Mouse (Mus musculus): Measurements from ENCODE around the gene St6galnac5. TPM values are rescaled to one million over a fixed set of nuclear protein-coding genes. Genes with fewer than 3 reads are reported as not detected.

St6galnac5 gene
- polyA plus RNA-seq, 1 experiment from 2014 or later = 0.12 TPM

- H3K27me3 ChIP-seq (ENCODE audit: control insufficient read depth, insufficient read depth, low read length) = no peaks in the 10 kb centered on the region
- no peaks in the 10 kb centered on the region for H3K9me3 ChIP-seq (ENCODE audit: control insufficient read depth, low read length)
- H3K4me3 ChIP-seq (ENCODE audit: control insufficient read depth in 1 of 2, insufficient read depth in 1 of 2, low read depth in 1 of 2, low read length in 2 of 2) = no peak overlapping the region
- ATAC-seq (ENCODE audit: insufficient number of reproducible peaks, insufficient read depth, low FRiP score, low read depth) = no peak
- WGBS = 86% methylated on average over 5 of the region's 5 CpGs
- no peak overlapping the region for H3K4me2 ChIP-seq (ENCODE audit: low read length)
- no peak overlapping the region for H3K9ac ChIP-seq (ENCODE audit: low read length)
- H3K27ac ChIP-seq (replicated peaks in 1 of 2; ENCODE audit: control insufficient read depth in 1 of 2, insufficient read depth in 1 of 2, low read depth in 2 of 2, low read length in 2 of 2) = no peak overlapping the region
- no peaks in the 10 kb centered on the region for H3K36me3 ChIP-seq (ENCODE audit: control insufficient read depth, insufficient read depth, low read length)
- no peaks in the 10 kb centered on the region for H3K4me1 ChIP-seq (ENCODE audit: control insufficient read depth in 2 of 2, insufficient read depth in 2 of 2, low read length in 2 of 2)
Observed at GRCm38 (mm10) chr3:152897196-152897595, 84.8 kb downstream of the St6galnac5 start.

GRCm38 (mm10) chr3:152896111-152896510, 85.9 kb downstream of the St6galnac5 start:
- Histone ChIP-seq H3K27ac (replicated peaks in 1 of 2; ENCODE audit: control insufficient read depth in 1 of 2, insufficient read depth in 1 of 2, low read depth in 2 of 2, low read length in 2 of 2) (no peak overlapping the region), H3K36me3 (ENCODE audit: control insufficient read depth, insufficient read depth, low read length) (no peaks in the 10 kb centered on the region), H3K4me2 (ENCODE audit: low read length) (no peak overlapping the region), H3K9me3 (ENCODE audit: control insufficient read depth, low read length) (no peaks in the 10 kb centered on the region), H3K4me3 (ENCODE audit: control insufficient read depth in 1 of 2, insufficient read depth in 1 of 2, low read depth in 1 of 2, low read length in 2 of 2) (no peak overlapping the region), H3K27me3 (ENCODE audit: control insufficient read depth, insufficient read depth, low read length) (no peaks in the 10 kb centered on the region), H3K9ac (ENCODE audit: low read length) (no peak overlapping the region), H3K4me1 (ENCODE audit: control insufficient read depth in 2 of 2, insufficient read depth in 2 of 2, low read length in 2 of 2) (no peaks in the 10 kb centered on the region)
- 63% methylated on average over 3 of the region's 3 CpGs for WGBS
- no peak for ATAC-seq (ENCODE audit: insufficient number of reproducible peaks, insufficient read depth, low FRiP score, low read depth)

- no peak overlapping the region for H3K27ac ChIP-seq (replicated peaks in 1 of 2; ENCODE audit: control insufficient read depth in 1 of 2, insufficient read depth in 1 of 2, low read depth in 2 of 2, low read length in 2 of 2)
- no peak overlapping the region for H3K4me2 ChIP-seq (ENCODE audit: low read length)
- H3K4me3 ChIP-seq (ENCODE audit: control insufficient read depth in 1 of 2, insufficient read depth in 1 of 2, low read depth in 1 of 2, low read length in 2 of 2) = no peak overlapping the region
- no peaks in the 10 kb centered on the region for H3K4me1 ChIP-seq (ENCODE audit: control insufficient read depth in 2 of 2, insufficient read depth in 2 of 2, low read length in 2 of 2)
- no peaks in the 10 kb centered on the region for H3K36me3 ChIP-seq (ENCODE audit: control insufficient read depth, insufficient read depth, low read length)
- no peak for ATAC-seq (ENCODE audit: insufficient number of reproducible peaks, insufficient read depth, low FRiP score, low read depth)
- no peaks in the 10 kb centered on the region for H3K27me3 ChIP-seq (ENCODE audit: control insufficient read depth, insufficient read depth, low read length)
- 49% methylated on average over 4 of the region's 4 CpGs for WGBS
- H3K9me3 ChIP-seq (ENCODE audit: control insufficient read depth, low read length) = no peaks in the 10 kb centered on the region
- H3K9ac ChIP-seq (ENCODE audit: low read length) = no peak overlapping the region
Observed at GRCm38 (mm10) chr3:152894935-152895334, 87.1 kb downstream of the St6galnac5 start.

GRCm38 (mm10) chr3:152888116-152888515, 93.9 kb downstream of the St6galnac5 start:
- H3K9me3 ChIP-seq (ENCODE audit: control insufficient read depth, low read length) = no peaks in the 10 kb centered on the region
- H3K4me3 ChIP-seq (ENCODE audit: control insufficient read depth in 1 of 2, insufficient read depth in 1 of 2, low read depth in 1 of 2, low read length in 2 of 2) = no peak overlapping the region
- H3K36me3 ChIP-seq (ENCODE audit: control insufficient read depth, insufficient read depth, low read length) = no peaks in the 10 kb centered on the region
- H3K27me3 ChIP-seq (ENCODE audit: control insufficient read depth, insufficient read depth, low read length) = no peaks in the 10 kb centered on the region
- WGBS = 65% methylated on average over 7 of the region's 7 CpGs
- no peak for ATAC-seq (ENCODE audit: insufficient number of reproducible peaks, insufficient read depth, low FRiP score, low read depth)
- no peak overlapping the region for H3K9ac ChIP-seq (ENCODE audit: low read length)
- no peak overlapping the region for H3K4me2 ChIP-seq (ENCODE audit: low read length)
- H3K4me1 ChIP-seq (ENCODE audit: control insufficient read depth in 2 of 2, insufficient read depth in 2 of 2, low read length in 2 of 2) = peaks cover 6 to 8% of the 10 kb centered on the region in 2 experiments
- no peak overlapping the region for H3K27ac ChIP-seq (replicated peaks in 1 of 2; ENCODE audit: control insufficient read depth in 1 of 2, insufficient read depth in 1 of 2, low read depth in 2 of 2, low read length in 2 of 2)

GRCm38 (mm10) chr3:152886749-152887148, 95.3 kb downstream of the St6galnac5 start:
- peaks cover 6 to 8% of the 10 kb centered on the region in 2 experiments for H3K4me1 ChIP-seq (ENCODE audit: control insufficient read depth in 2 of 2, insufficient read depth in 2 of 2, low read length in 2 of 2)
- no peaks in the 10 kb centered on the region for H3K36me3 ChIP-seq (ENCODE audit: control insufficient read depth, insufficient read depth, low read length)
- no peak overlapping the region for H3K27ac ChIP-seq (replicated peaks in 1 of 2; ENCODE audit: control insufficient read depth in 1 of 2, insufficient read depth in 1 of 2, low read depth in 2 of 2, low read length in 2 of 2)
- H3K27me3 ChIP-seq (ENCODE audit: control insufficient read depth, insufficient read depth, low read length) = no peaks in the 10 kb centered on the region
- H3K4me2 ChIP-seq (ENCODE audit: low read length) = no peak overlapping the region
- H3K9ac ChIP-seq (ENCODE audit: low read length) = no peak overlapping the region
- no peaks in the 10 kb centered on the region for H3K9me3 ChIP-seq (ENCODE audit: control insufficient read depth, low read length)
- H3K4me3 ChIP-seq (ENCODE audit: control insufficient read depth in 1 of 2, insufficient read depth in 1 of 2, low read depth in 1 of 2, low read length in 2 of 2) = no peak overlapping the region
- ATAC-seq (ENCODE audit: insufficient number of reproducible peaks, insufficient read depth, low FRiP score, low read depth) = no peak

GRCm38 (mm10) chr3:152883556-152883955, 98.5 kb downstream of the St6galnac5 start:
- H3K27ac ChIP-seq (replicated peaks in 1 of 2; ENCODE audit: control insufficient read depth in 1 of 2, insufficient read depth in 1 of 2, low read depth in 2 of 2, low read length in 2 of 2) = no peak overlapping the region
- peaks cover 6 to 8% of the 10 kb centered on the region in 2 experiments for H3K4me1 ChIP-seq (ENCODE audit: control insufficient read depth in 2 of 2, insufficient read depth in 2 of 2, low read length in 2 of 2)
- WGBS = 69% methylated on average over 3 of the region's 3 CpGs
- H3K9ac ChIP-seq (ENCODE audit: low read length) = no peak overlapping the region
- no peaks in the 10 kb centered on the region for H3K9me3 ChIP-seq (ENCODE audit: control insufficient read depth, low read length)
- no peak for ATAC-seq (ENCODE audit: insufficient number of reproducible peaks, insufficient read depth, low FRiP score, low read depth)
- no peak overlapping the region for H3K4me3 ChIP-seq (ENCODE audit: control insufficient read depth in 1 of 2, insufficient read depth in 1 of 2, low read depth in 1 of 2, low read length in 2 of 2)
- no peaks in the 10 kb centered on the region for H3K36me3 ChIP-seq (ENCODE audit: control insufficient read depth, insufficient read depth, low read length)
- H3K27me3 ChIP-seq (ENCODE audit: control insufficient read depth, insufficient read depth, low read length) = no peaks in the 10 kb centered on the region
- peak overlapping the region; percentile 43 for H3K4me2 ChIP-seq (ENCODE audit: low read length)

GRCm38 (mm10) chr3:152881706-152882105, 100.3 kb downstream of the St6galnac5 start:
- no peak overlapping the region for H3K27ac ChIP-seq (replicated peaks in 1 of 2; ENCODE audit: control insufficient read depth in 1 of 2, insufficient read depth in 1 of 2, low read depth in 2 of 2, low read length in 2 of 2)

GRCm38 (mm10) chr3:152880121-152880835, 101.8 kb downstream of the St6galnac5 start:
- Histone ChIP-seq H3K9ac (ENCODE audit: low read length) (no peak overlapping the region), H3K36me3 (ENCODE audit: control insufficient read depth, insufficient read depth, low read length) (no peaks in the 10 kb centered on the region), H3K9me3 (ENCODE audit: control insufficient read depth, low read length) (no peaks in the 10 kb centered on the region), H3K27me3 (ENCODE audit: control insufficient read depth, insufficient read depth, low read length) (no peaks in the 10 kb centered on the region), H3K4me1 (ENCODE audit: control insufficient read depth in 2 of 2, insufficient read depth in 2 of 2, low read length in 2 of 2) (peaks cover 6 to 8% of the 10 kb centered on the region in 2 experiments; a peak in 3 of 4 replicates), H3K4me2 (ENCODE audit: low read length) (no peak overlapping the region), H3K27ac (replicated peaks in 1 of 2; ENCODE audit: control insufficient read depth in 1 of 2, insufficient read depth in 1 of 2, low read depth in 2 of 2, low read length in 2 of 2) (no peak overlapping the region), H3K4me3 (ENCODE audit: control insufficient read depth in 1 of 2, insufficient read depth in 1 of 2, low read depth in 1 of 2, low read length in 2 of 2) (no peak overlapping the region)
- no peak for ATAC-seq (ENCODE audit: insufficient number of reproducible peaks, insufficient read depth, low FRiP score, low read depth)
- WGBS = 69% methylated on average over 15 of the region's 15 CpGs

More at GRCm38 (mm10) chr3:152881706-152882105, 100.3 kb downstream of the St6galnac5 start:
- no peak for ATAC-seq (ENCODE audit: insufficient number of reproducible peaks, insufficient read depth, low FRiP score, low read depth)
- H3K36me3 ChIP-seq (ENCODE audit: control insufficient read depth, insufficient read depth, low read length) = no peaks in the 10 kb centered on the region
- H3K9me3 ChIP-seq (ENCODE audit: control insufficient read depth, low read length) = no peaks in the 10 kb centered on the region
- no peaks in the 10 kb centered on the region for H3K27me3 ChIP-seq (ENCODE audit: control insufficient read depth, insufficient read depth, low read length)
- no peak overlapping the region for H3K4me3 ChIP-seq (ENCODE audit: control insufficient read depth in 1 of 2, insufficient read depth in 1 of 2, low read depth in 1 of 2, low read length in 2 of 2)
- no peak overlapping the region for H3K4me2 ChIP-seq (ENCODE audit: low read length)
- H3K9ac ChIP-seq (ENCODE audit: low read length) = no peak overlapping the region
- WGBS = 80% methylated on average over 4 of the region's 4 CpGs
- H3K4me1 ChIP-seq (ENCODE audit: control insufficient read depth in 2 of 2, insufficient read depth in 2 of 2, low read length in 2 of 2) = peaks cover 6 to 8% of the 10 kb centered on the region in 2 experiments

Data from heart, embryonic 14.5 days (tissue).